Mouse (Mus musculus) WW6 (cell line): Measurements from ENCODE around the gene Chek1.

ENCODE experiments used
- DNase-seq: peaks from one replicate; pipeline ENCODE4 v3.0.0-alpha.2; 2013; ENCODE audit warnings: low read depth, low spot score

The Chek1 gene

GRCm38 (mm10) chr9:36727034-36727755, at the start of gene Chek1:
Gene Chek1 (minus strand): TSS chr9:36727065.
- DNase-seq, result no peak

DNA sequence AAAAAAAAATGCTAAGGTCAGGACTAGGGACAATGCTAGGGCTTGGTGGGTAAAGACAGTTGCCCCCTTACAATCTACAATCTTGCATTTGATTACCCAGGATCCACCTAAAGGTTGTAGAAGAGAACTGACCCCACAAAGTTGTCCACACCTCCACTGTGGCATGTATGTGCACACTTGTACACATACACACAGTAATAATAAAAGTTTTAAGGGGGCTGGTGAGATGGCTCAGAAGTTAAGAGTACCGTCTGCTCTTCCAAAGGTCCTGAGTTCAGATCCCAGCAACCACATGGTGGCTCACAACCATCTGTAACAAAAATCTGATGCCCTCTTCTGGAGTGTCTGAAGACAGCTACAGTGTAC, 42.2 kb upstream of the Chek1 start:
- no peak for DNase-seq

GRCm38 (mm10) chr9:36768156-36769047, 41.5 kb upstream of the Chek1 start:
- DNase-seq, result no peak

DNA sequence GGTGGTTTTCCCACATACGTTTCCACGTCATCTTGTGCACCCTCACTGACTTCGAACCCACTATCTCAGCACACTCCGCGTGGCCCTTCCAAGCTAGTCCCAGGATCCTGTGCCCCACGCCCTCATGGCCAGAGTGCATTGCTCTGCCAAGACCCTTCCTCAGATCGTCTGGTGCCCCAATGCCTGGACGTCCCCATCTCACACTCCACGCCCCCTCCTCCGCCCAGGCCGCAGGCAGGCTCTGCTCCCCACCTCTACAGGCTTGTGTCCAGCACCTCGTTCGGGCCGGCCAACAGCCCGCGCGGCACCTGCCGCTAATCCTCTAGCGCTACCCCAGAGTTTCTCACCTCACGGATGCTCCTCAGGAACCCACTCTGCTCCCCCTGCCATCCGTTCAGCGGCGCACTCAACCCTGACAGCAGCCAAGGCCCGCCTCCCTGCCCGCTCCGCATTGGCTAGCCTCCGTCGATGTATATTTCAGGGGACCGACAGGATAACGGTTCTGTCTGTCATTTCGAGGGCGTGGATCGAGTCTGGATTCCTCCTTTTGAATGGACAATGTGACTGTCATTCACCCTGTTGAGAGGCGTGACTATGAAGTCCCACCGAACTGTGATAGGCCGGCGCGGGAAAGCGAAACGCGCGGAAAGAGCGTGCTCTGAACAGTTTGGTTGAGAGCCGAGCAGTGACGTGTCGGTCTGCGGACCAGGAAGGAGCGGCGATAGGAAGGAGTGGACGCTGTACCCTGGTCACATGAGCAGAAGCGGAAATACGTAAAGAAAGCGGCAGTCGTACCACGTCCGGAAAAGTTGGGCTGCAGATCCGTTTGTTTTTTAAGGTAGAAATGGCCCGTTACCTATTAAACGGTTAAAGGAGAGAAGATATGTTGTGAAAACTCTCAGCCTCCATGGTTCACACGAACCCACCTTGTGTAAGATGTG, 40.6 kb upstream of the Chek1 start, which contains the start of gene Stt3a:
Gene Stt3a, minus strand, starts transcription at position 477 of the 941 bp plus-strand sequence.
- peak; percentile 99 for DNase-seq

DNA sequence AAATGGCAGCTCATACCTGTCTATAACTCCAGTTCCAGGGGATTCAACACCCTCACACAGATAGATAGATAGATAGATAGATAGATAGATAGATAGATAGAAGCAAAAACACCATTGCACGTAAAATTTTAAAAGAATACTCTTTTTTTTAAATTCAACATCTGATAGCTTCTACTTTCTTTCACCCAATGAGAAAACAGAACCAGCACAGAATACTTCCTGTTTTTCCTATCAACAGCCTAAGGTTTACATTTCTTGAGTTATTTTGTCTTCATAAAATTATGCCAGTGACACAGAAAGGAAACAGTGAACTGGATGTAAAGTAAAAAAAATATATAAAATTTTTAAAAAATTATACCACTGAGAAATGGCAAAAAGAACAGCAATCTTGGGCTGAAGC, 37.5 kb upstream of the Chek1 start:
- no peak for DNase-seq

GRCm38 (mm10) chr9:36726131-36727033, 483 bp downstream of the Chek1 start:
- peak; percentile 78 for DNase-seq

GRCm38 (mm10) chr9:36716624-36717023, 10.2 kb downstream of the Chek1 start:
- DNase-seq, result no peak

GRCm38 (mm10) chr9:36707304-36707703, 19.6 kb downstream of the Chek1 start:
- no peak for DNase-seq

- DNase-seq, result no peak
Measured at GRCm38 (mm10) chr9:36705923-36706322, 20.9 kb downstream of the Chek1 start.

DNA sequence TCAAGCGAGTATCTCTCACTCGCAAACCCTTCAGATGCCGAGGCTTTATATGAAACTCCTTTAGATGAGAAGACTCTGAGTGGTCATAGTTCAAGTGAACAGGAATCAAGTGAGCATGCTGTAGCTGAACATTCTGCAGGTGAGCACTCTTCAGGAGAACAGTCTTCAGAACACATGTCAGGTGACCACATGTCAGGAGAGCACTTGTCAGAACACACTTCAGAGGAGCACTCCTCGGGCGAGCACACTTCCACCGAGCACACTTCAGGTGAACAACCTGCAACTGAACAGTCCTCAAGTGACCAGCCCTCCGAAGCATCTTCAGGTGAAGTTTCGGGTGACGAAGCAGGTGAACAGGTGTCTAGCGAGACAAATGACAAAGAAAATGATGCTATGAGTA, 32.6 kb downstream of the Chek1 start:
- DNase-seq, result no peak

DNA sequence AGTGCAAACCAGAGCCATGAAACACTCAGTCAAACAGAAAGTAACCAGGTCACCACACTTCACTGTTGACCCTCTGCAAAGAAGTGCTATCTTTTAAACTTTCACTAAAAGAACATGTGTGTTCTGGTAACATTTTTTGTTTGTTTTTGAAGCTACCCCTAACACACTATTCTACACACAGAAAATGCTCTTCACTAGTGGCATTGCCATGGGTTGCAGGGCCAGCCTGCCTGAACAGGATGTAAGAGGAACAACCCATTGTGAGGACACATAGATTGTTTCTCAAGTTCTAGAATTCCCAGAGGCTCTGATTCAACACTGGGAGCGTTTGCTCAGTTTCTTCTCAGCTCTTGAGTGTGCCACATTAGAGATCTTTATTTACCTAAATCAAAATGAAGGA, 33.9 kb downstream of the Chek1 start, which contains the start of gene Acrv1:
Gene Acrv1, plus strand, starts transcription at position 301 of the 400 bp plus-strand sequence.
- DNase-seq, result no peak

DNA sequence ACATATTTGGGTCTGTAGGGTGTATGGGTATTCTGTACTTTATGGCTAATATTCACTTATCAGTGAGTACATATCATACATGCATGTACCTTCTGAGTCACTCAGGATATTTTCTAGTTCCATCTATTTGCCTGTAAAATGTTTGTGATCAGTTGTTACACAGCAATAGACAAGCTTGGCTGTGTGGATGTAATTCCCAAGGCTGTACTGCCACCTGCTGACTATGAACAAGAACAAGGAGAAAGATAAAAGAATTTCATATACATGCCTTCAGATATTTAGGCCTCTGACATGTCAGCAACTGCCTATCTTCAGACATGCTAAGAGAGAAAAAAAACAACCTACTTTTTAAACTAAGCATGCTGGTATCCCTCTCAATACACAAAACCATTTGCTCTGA, 39.5 kb downstream of the Chek1 start:
- peak; percentile 4 for DNase-seq

- DNase-seq, result no peak
Measured at GRCm38 (mm10) chr9:36681424-36681823, 45.4 kb downstream of the Chek1 start.
